In the genomic region with DNA sequence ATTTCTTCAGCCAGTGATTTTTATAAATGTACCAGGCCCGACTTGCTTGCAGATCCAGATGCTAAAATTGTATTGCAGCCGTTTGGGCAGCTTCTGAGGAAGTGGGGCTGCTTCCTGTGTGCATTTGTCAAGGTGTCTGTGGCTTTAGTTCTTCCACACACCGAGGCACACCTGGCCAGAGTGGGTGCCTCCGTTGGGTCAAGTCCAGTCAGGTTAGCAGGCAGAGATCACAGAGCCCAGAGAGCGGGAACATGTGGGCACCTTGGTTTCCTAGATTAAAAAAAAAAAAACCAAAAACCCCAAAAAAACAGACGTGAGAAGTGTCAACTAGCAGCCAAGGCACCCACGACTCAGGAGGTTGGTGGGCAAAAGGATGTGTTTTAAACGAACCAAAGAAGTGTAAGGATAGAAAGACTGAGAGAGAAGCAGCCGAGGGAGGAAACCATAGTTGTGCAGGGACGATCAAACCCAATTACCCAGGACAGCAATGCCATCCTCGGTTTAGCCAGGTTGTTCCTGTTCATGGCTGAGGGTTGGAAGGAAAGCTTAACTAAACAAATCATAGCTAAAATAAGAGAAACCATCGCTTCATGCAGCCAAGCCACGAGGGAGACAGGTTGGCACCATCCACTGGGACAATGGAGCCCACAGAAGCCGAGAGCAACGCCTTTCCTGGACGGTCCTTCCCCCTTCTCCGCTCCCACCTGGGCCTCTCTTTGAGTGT, we compare ENCODE assay signal across 14 mouse cellular contexts. TPM values are rescaled to one million over a fixed set of nuclear protein-coding genes. Genes with fewer than 3 reads are reported as not detected.
A peak's percentile ranks its signal among the peaks of the same experiment; 100 is the strongest.
DNase-seq lines count a peak whose midpoint lies in the region; ATAC-seq lines count a peak whose summit lies in the region.
"Had no signal": no experiment of that assay in that cellular context is flagged by ENCODE, and none has a peak within 500 bp of the region (broad histone marks: within the 10 kb centered on the region; RNA-seq: fewer than 3 reads in every experiment).

No protein-coding gene starts in this region.

- ATAC-seq in CD4-positive, CD25-positive, alpha-beta regulatory T cell, adult 4 months = no peak
- ATAC-seq in megakaryocyte, adult 5-6 weeks (ENCODE audit: poor library complexity, severe bottlenecking) = peak; percentile 63
- ATAC-seq in erythroblast, adult 5-6 weeks (replicated peaks; ENCODE audit: low FRiP score, poor library complexity, severe bottlenecking) = no peak
- ATAC-seq: forebrain, embryonic 13.5 days had no signal

- peak; percentile 40 for DNase-seq in CD4-positive, CD25-positive, alpha-beta regulatory T cell, adult 2 months (ENCODE audit: low read depth, low spot score)
- peak; percentile 56 for DNase-seq in A20 (ENCODE audit: low read depth, low spot score)
- peak; percentile 72 for DNase-seq in thymus, postnatal 0 days (ENCODE audit: low spot score)
- no peak for DNase-seq in cerebellum, postnatal 14 days
- DNase-seq in adrenal gland, postnatal 4 days (ENCODE audit: low spot score in 2 of 2) = no peak
- DNase-seq: cerebellum, adult 8-10 months; gastrocnemius, postnatal 14 days; heart, postnatal 10 days; liver, embryonic 13.5 days; right cerebral cortex, postnatal 25 days had no signal

RNA-seq across cellular contexts. Expression of a gene that starts 47.1 kb away (rescaled TPM):
- polyA plus RNA-seq in CD4-positive, CD25-positive, alpha-beta regulatory T cell, adult 4 months (2017; shearing (Covaris generic)) = 10 to 100 TPM in 1 of 2 experiments, 1 to 10 TPM in 1; 9.9 to 11.3 TPM
- total RNA-seq in megakaryocyte, adult 5-6 weeks (2015) = 154 and 168 TPM in 2 replicates
- total RNA-seq in megakaryocyte, adult 5-6 weeks (2017) = 76.5 and 94.0 TPM in 2 replicates
- polyA plus RNA-seq in thymus, postnatal 0 days (2015; fragmentation: Nextera tagmentation; extraction: Ambion mirVana) = 62.3 and 64.9 TPM in 2 replicates
- 12.3 and 14.2 TPM in 2 replicates for total RNA-seq in erythroblast, adult 5-6 weeks (2015; ENCODE audit: low replicate concordance)
- total RNA-seq in erythroblast, adult 5-6 weeks (2017; ENCODE audit: low replicate concordance) = 9.3 and 11.8 TPM in 2 replicates
- total RNA-seq in adrenal gland, postnatal 4 days (2021) = 10 to 100 TPM; 70.1 to 71.6 TPM

Comparison
In these comparisons a context has a peak if more than half of its experiments do, and no peak if none do; other contexts are left out.
1. DNase-seq: peak in CD4-positive, CD25-positive, alpha-beta regulatory T cell, adult 2 months (single experiment), A20 (single experiment) and thymus, postnatal 0 days (single experiment); none in cerebellum, postnatal 14 days (0 of 2) and adrenal gland, postnatal 4 days (0 of 2).
2. RNA of a gene that starts 47.1 kb away (total RNA-seq): 76.5 to 168 TPM in megakaryocyte, adult 5-6 weeks and 70.1 to 71.6 TPM in adrenal gland, postnatal 4 days; 9.3 to 14.2 TPM in erythroblast, adult 5-6 weeks; every median in the first group is over 4 times any median in the second.